Mouse (Mus musculus) cerebellum, adult 2 months (tissue): ENCODE measurements around the gene Rph3al.

Experiments
- CTCF ChIP-seq: fragments of 200-500 bp; IDR thresholded peaks from 2 replicates; pipeline ENCODE4 v1.5.1; 2011; ENCODE audit warnings: low read depth, mild to moderate bottlenecking, control low read depth, low read length, moderate library complexity, borderline replicate concordance; ENCODE audit not compliant: insufficient read depth
- POLR2A ChIP-seq: fragments of 200-500 bp; IDR thresholded peaks from 2 replicates; pipeline ENCODE4 v1.6.1; 2011; ENCODE audit warnings: low read length, control low read depth, borderline replicate concordance; ENCODE audit not compliant: insufficient read depth

GRCm38 (mm10) chr11:75792535-75792934 is 145.7 kb downstream of the Rph3al start:
- no peak for TF ChIP-seq POLR2A
- no peak for TF ChIP-seq CTCF
